Mouse (Mus musculus) heart, embryonic 16.5 days (tissue): ENCODE measurements around the gene Focad. TPM values are rescaled to one million over a fixed set of nuclear protein-coding genes. Genes with fewer than 3 reads are reported as not detected.

Experiments used
- ATAC-seq: fragments of 200-750 bp; cut with Nextera tagmentation; replicated peaks from 2 replicates; pipeline ENCODE4 v1.8.0; 2017; ENCODE audit warnings: moderate number of reproducible peaks; ENCODE audit not compliant: insufficient read depth, low FRiP score; ENCODE audit errors: extremely low read depth
- H3K27ac ChIP-seq: fragments of 300-500 bp; sonication (generic); 2 replicates; pipeline ENCODE4 v1.5.1; 2014; ENCODE audit warnings: mild to moderate bottlenecking, low read length, control low read depth, moderate library complexity
- H3K27me3 ChIP-seq: fragments of 300-500 bp; sonication (generic); 2 replicates; pipeline ENCODE4 v1.6.1; 2014; ENCODE audit warnings: low read length, mixed read lengths; ENCODE audit not compliant: control insufficient read depth, insufficient read depth
- H3K36me3 ChIP-seq: fragments of 300-500 bp; sonication (generic); 2 replicates; pipeline ENCODE4 v1.6.1; 2014; ENCODE audit not compliant: control insufficient read depth, insufficient read depth
- H3K4me1 ChIP-seq: fragments of 300-500 bp; sonication (generic); 2 replicates; pipeline ENCODE4 v1.6.1; 2014; ENCODE audit warnings: low read length, mixed read lengths; ENCODE audit not compliant: control insufficient read depth, insufficient read depth
- H3K4me2 ChIP-seq: fragments of 300-500 bp; sonication (generic); 2 replicates; pipeline ENCODE4 v1.6.1; 2014; ENCODE audit warnings: low read depth, mild to moderate bottlenecking, control low read depth, low read length
- H3K4me3 ChIP-seq: fragments of 300-500 bp; sonication (generic); 2 replicates; pipeline ENCODE4 v1.5.1; 2014; ENCODE audit warnings: mild to moderate bottlenecking, control low read depth, low read length
- H3K9ac ChIP-seq: fragments of 300-500 bp; sonication (generic); 2 replicates; pipeline ENCODE4 v1.6.1; 2014; ENCODE audit warnings: low read length, control low read depth
- H3K9me3 ChIP-seq: fragments of 300-500 bp; sonication (generic); replicated peaks from 2 replicates; pipeline ENCODE4 v1.6.1; 2016; ENCODE audit warnings: low read length; ENCODE audit not compliant: control insufficient read depth
- WGBS: fragments of 180-500 bp; shearing (Covaris S2); extraction: QIAGEN DNeasy Blood & Tissue Kit; methylation state at CpG from one replicate; pipeline ENCODE4 v1.1.7; 2014; 5-methylcytosine and 5-hydroxymethylcytosine counted together
- polyA plus RNA-seq: library from polyadenylated mRNA; unstranded; fragments of >200 nt; fragmentation: Nextera tagmentation; extraction: Ambion mirVana; gene quantifications from 2 replicates; pipeline ENCODE4 v1.2.1, GENCODE M21; 2015

The Focad gene
- polyA plus RNA-seq, 1 experiment from 2014 or later: 8.2 TPM

DNA sequence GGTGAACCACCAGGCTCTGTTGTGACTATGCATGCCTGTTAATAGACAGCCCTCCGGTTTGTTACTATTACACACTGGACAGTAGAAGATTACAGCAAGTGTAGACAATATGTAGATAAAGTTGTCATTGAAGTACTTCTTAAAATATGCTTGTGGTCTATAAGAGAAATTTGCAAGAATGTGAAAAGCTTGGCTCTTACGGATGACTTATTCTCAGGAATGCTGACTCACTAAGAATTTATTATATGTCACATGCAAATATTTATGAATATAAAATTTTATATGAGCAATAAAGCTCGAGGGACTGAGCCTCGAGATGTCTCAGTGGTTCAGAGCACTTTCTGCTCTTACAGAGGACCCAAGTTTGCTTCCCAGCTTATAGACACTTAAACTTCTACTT, 240.1 kb downstream of the Focad start:
- 55% methylated on average over 4 of the region's 4 CpGs for WGBS
- Histone ChIP-seq H3K4me3 (no peak overlapping the region), H3K27me3 (no peaks in the 10 kb centered on the region), H3K4me1 (no peaks in the 10 kb centered on the region), H3K9me3 (no peaks in the 10 kb centered on the region), H3K4me2 (no peak overlapping the region), H3K9ac (no peak overlapping the region), H3K36me3 (no peaks in the 10 kb centered on the region), H3K27ac (no peak overlapping the region)
- no peak for ATAC-seq

DNA sequence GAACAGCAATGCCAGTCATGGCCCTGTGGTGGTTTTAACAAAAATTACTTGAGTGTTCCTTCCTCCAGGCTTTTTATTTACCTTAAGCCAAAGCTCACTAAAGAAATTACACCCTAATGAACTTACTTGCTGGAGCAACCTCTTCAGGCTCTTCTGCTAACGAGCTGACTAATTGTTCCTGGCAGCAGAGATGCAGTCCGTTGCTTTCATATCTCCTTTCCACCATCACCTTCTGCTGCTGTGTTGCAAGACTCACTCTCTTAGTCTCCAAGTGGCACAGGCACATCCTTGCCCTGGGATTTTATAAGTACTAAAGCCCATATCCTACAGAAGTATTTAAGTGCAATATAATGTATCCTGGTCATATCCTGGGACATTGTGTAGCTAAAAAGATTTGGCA, 242.3 kb downstream of the Focad start:
- H3K9me3 ChIP-seq: no peaks in the 10 kb centered on the region
- H3K4me1 ChIP-seq: no peaks in the 10 kb centered on the region
- H3K9ac ChIP-seq: no peak overlapping the region
- H3K36me3 ChIP-seq: no peaks in the 10 kb centered on the region
- H3K4me2 ChIP-seq: no peak overlapping the region
- no peak overlapping the region for H3K27ac ChIP-seq
- WGBS: 68% methylated on average over 2 of the region's 2 CpGs
- H3K27me3 ChIP-seq: no peaks in the 10 kb centered on the region
- ATAC-seq: no peak
- no peak overlapping the region for H3K4me3 ChIP-seq

DNA sequence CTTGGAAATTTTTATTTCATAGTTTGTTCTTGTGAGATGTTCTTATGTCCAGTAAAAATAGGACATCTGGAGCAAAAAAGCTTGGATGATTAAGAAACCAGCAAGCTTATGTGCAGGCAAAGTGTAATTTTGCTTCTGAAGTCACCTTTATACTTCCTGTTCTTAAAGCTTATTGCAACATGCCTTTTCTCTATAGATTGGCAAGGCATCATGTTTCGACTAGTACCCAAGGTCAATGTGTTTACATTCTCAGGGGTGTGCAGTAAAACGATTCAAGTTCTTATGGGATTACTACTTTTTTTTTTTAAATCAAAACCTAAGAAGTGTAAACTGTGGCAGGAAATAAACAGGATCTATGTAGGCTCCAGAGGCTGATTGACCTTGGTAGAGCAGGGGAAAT, 242.9 kb downstream of the Focad start:
- ATAC-seq: no peak
- no peak overlapping the region for H3K4me3 ChIP-seq
- no peaks in the 10 kb centered on the region for H3K9me3 ChIP-seq
- no peaks in the 10 kb centered on the region for H3K36me3 ChIP-seq
- H3K9ac ChIP-seq: no peak overlapping the region
- no peak overlapping the region for H3K27ac ChIP-seq
- H3K27me3 ChIP-seq: no peaks in the 10 kb centered on the region
- no peaks in the 10 kb centered on the region for H3K4me1 ChIP-seq
- 59% methylated on average over 2 of the region's 2 CpGs for WGBS
- no peak overlapping the region for H3K4me2 ChIP-seq

DNA sequence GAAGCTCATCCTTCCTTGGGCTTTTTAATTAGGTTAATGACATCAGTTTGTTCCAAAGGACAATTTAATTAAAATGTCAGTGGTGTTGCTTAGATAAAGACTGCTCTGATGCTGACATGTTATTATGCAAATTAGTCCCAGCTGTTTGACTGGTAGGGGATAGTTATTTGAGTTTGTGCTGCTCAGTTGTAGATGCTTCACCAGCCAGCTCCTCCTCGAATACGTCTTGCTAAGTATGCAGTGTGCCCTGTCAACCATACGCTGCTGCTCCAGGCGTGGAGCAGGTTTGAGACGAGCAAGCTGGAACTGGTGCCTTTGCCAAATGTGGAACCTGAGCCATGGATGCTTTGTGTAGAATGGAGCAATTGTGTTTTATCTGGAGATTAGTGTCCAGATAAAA, 243.7 kb downstream of the Focad start:
- ATAC-seq: no peak
- Histone ChIP-seq H3K4me1 (no peaks in the 10 kb centered on the region), H3K27me3 (no peaks in the 10 kb centered on the region), H3K36me3 (no peaks in the 10 kb centered on the region), H3K4me3 (no peak overlapping the region), H3K9ac (no peak overlapping the region), H3K9me3 (no peaks in the 10 kb centered on the region), H3K4me2 (no peak overlapping the region), H3K27ac (no peak overlapping the region)
- 79% methylated on average over 5 of the region's 5 CpGs for WGBS

DNA sequence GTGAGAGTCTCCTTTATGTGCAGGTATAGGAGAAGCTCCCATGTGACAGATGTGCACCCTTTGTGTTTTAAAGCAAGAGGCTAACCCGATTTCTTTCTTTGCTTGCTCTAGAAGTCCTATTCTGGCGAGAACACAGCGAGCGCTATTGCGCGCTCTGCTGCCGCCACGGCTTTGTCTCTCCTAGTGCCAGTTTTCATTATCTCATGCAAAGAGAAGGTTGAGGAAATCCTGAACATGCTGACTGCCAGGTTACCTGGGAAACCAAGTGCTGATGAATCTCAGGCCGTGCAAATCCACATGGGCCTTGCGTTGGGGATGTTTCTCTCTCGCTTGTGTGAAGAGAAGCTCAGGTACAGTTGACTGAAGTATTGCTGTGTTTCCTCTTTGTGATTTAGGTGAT, 250.0 kb downstream of the Focad start:
- 87% methylated on average over 11 of the region's 11 CpGs for WGBS
- Histone ChIP-seq H3K9ac (no peak overlapping the region), H3K4me1 (no peaks in the 10 kb centered on the region), H3K4me2 (no peak overlapping the region), H3K4me3 (no peak overlapping the region), H3K27me3 (no peaks in the 10 kb centered on the region), H3K9me3 (no peaks in the 10 kb centered on the region), H3K27ac (no peak overlapping the region), H3K36me3 (no peaks in the 10 kb centered on the region)
- ATAC-seq: no peak

DNA sequence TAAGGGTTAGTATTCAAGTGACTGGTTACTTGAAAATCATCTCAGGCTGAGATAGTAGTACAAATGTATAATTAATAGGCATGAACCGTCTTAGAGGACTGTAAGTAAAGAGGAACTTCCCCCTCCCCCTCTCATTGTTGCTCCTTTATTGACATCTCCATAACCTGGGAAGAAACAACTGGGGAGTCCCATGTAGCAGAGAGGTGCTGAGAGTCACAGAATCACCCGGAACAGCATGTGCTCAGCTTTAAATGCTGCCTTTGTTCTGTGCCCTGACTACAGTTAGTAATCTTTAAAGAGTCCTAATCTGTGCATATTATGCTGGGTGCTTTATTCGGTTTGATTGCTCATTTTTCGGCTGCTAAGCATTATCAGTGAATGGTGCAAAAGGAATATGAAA, 250.6 kb downstream of the Focad start:
- Histone ChIP-seq H3K9ac (no peak overlapping the region), H3K4me1 (no peaks in the 10 kb centered on the region), H3K27ac (no peak overlapping the region), H3K36me3 (no peaks in the 10 kb centered on the region), H3K4me3 (no peak overlapping the region), H3K4me2 (no peak overlapping the region), H3K9me3 (no peaks in the 10 kb centered on the region), H3K27me3 (no peaks in the 10 kb centered on the region)
- WGBS: 77% methylated on average over 4 of the region's 4 CpGs
- ATAC-seq: no peak

DNA sequence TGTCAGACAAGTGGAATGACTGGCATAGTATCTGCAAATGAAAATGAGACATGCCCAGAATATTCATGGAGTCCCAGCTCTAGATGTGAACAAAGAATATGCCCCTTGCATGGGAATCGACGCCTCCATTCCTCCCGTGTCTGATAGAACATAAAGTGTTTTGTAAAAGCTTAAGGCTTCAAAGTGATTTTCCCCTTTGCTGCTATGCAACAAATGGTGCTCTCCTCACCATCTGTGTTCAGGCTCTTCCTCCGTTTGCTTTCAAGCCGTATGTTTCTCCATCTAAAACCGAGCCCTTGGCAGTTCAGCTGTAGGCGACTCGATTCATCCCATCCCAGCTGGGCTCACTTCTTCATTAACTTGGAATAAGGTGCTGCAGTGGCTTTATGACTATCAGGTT, 251.5 kb downstream of the Focad start:
- H3K4me2 ChIP-seq: no peak overlapping the region
- H3K27ac ChIP-seq: no peak overlapping the region
- no peaks in the 10 kb centered on the region for H3K36me3 ChIP-seq
- no peaks in the 10 kb centered on the region for H3K4me1 ChIP-seq
- WGBS: 77% methylated on average over 8 of the region's 8 CpGs
- no peaks in the 10 kb centered on the region for H3K27me3 ChIP-seq
- H3K9me3 ChIP-seq: no peaks in the 10 kb centered on the region
- no peak overlapping the region for H3K4me3 ChIP-seq
- no peak for ATAC-seq
- H3K9ac ChIP-seq: no peak overlapping the region

DNA sequence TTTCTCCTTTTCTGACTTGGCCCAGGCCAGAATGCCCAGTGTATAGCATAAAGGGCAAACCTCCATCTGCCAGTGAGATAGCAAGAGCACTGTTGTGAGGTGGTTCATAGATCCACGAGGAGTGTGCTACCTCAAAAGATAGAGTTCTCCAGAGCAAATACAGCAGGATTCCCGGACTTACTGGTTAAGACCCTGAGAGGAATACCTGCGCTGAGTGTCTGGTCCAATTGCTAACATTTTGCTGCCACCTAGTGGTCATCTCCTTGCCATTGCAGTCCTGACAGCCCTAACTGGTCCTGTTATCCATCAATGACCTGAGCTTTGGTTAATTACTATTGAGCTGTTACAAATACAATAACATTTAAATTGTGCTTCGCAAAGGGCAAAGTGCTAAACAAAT, 256.5 kb downstream of the Focad start:
- no peaks in the 10 kb centered on the region for H3K9me3 ChIP-seq
- H3K9ac ChIP-seq: no peak overlapping the region
- H3K27me3 ChIP-seq: no peaks in the 10 kb centered on the region
- H3K36me3 ChIP-seq: no peaks in the 10 kb centered on the region
- 0 out of 2 replicates have a peak, but pooled peaks have one; percentile 18 for ATAC-seq
- WGBS: 3% methylated on average over 4 of the region's 4 CpGs
- no peaks in the 10 kb centered on the region for H3K4me1 ChIP-seq
- no peak overlapping the region for H3K4me3 ChIP-seq
- no peak overlapping the region for H3K4me2 ChIP-seq
- no peak overlapping the region for H3K27ac ChIP-seq

DNA sequence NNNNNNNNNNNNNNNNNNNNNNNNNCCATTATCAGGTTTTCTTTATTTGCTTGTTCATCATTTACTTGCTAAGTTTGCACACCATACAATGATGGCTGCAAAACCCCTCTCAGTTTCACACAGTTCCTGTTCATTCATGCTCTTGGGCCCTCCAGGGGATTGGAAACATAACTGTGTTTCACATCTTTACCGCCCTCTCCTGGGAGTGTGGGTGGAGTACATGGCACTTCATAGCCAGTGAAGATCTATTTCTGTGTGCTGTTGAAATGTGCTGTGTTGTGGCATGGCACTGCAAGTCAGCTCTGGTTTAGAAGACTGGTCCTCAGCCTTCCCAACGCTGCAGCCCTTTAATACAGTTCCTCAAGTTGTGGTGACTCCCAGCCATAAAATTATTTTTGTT, 262.2 kb downstream of the Focad start:
- WGBS: 64% methylated on average over 2 of the region's 2 CpGs
- no peak for ATAC-seq

DNA sequence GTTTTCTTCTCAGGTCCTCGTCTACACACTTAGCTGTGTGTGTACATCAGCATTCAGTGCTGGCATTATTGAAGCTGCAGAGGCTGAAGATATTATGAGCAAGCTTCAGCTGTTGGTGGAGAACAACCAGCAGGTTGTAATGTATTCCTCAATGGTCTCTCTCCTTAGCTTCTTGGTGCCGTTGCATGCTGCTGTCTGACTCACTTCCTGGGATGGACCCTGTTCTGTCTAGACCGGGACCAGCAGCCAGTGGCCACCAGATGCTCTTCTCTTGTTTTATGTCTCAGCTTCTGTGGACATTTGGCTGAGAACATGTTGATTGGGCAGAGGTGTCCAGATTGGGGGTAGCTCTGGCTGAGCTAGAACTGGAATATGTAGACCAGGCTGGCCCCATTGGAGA, 263.0 kb downstream of the Focad start:
- ATAC-seq: no peak
- H3K9ac ChIP-seq: no peak overlapping the region
- 80% methylated on average over 3 of the region's 3 CpGs for WGBS
- H3K4me1 ChIP-seq: no peaks in the 10 kb centered on the region
- H3K9me3 ChIP-seq: no peaks in the 10 kb centered on the region
- no peaks in the 10 kb centered on the region for H3K36me3 ChIP-seq
- H3K27ac ChIP-seq: no peak overlapping the region
- H3K4me3 ChIP-seq: no peak overlapping the region
- no peaks in the 10 kb centered on the region for H3K27me3 ChIP-seq
- H3K4me2 ChIP-seq: no peak overlapping the region

More for the DNA sequence above, 262.2 kb downstream of the Focad start:
- Histone ChIP-seq H3K36me3 (no peaks in the 10 kb centered on the region), H3K4me2 (no peak overlapping the region), H3K4me1 (no peaks in the 10 kb centered on the region), H3K27ac (no peak overlapping the region), H3K27me3 (no peaks in the 10 kb centered on the region), H3K9ac (no peak overlapping the region), H3K4me3 (no peak overlapping the region), H3K9me3 (no peaks in the 10 kb centered on the region)
